Mouse (Mus musculus) E14TG2a.4 (cell line): ENCODE measurements around the gene Cyb561d2.

ENCODE experiments used
- CTCF ChIP-seq: conservative IDR thresholded peaks from 2 replicates; pipeline ENCODE4 v1.5.1; 2014; ENCODE audit warnings: low read length
- NANOG ChIP-seq: IDR thresholded peaks from 2 replicates; pipeline ENCODE4 v1.6.1; 2014; ENCODE audit warnings: borderline replicate concordance, low read length, mixed read lengths
- POU5F1 ChIP-seq: IDR thresholded peaks from 2 replicates; pipeline ENCODE4 v1.6.1; 2014; ENCODE audit warnings: low read length, borderline replicate concordance

DNA sequence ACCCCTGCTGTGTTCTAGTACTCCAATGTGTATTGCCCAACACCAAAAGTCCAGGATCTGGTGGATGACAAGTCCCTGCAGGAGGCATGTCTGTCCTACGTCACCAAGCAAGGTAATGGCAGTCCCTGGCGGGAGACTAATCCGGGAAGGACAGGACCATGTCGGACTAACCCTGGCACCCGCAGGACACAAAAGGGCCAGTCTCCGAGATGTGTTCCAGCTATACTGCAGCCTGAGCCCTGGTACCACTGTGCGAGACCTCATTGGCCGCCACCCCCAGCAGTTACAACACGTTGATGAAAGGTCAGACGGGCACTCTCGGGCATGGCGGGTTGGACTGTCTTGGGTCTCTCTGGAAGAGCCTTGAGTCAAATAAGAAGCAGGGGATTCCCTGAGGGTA is 2.7 kb upstream of the Cyb561d2 start:
- no peak for TF ChIP-seq CTCF
- TF ChIP-seq NANOG, result no peak
- no peak for TF ChIP-seq POU5F1
